Mouse (Mus musculus) brain, embryonic 14.5 days (tissue): Measurements from ENCODE around the gene Sntb2. TPM values are rescaled to one million over a fixed set of nuclear protein-coding genes. Genes with fewer than 3 reads are reported as not detected.
A peak's percentile ranks its signal among the peaks of the same experiment; 100 is the strongest.

Source experiments
- DNase-seq: peaks from one replicate; pipeline ENCODE4 v3.0.0-alpha.2; 2011; ENCODE audit warnings: low read depth
- CTCF ChIP-seq: fragments of 200-500 bp; IDR thresholded peaks from 2 replicates; pipeline ENCODE4 v1.5.1; 2012; ENCODE audit warnings: inconsistent platforms, mild to moderate bottlenecking, moderate library complexity, borderline replicate concordance; ENCODE audit not compliant: insufficient read depth, insufficient read length; ENCODE audit errors: extremely low read depth
- POLR2A ChIP-seq: fragments of 200-500 bp; IDR thresholded peaks from 2 replicates; pipeline ENCODE4 v1.6.1; 2012; ENCODE audit warnings: mild to moderate bottlenecking, inconsistent platforms, borderline replicate concordance; ENCODE audit not compliant: poor library complexity, insufficient read depth, insufficient read length, severe bottlenecking; ENCODE audit errors: extremely low read depth
- polyA plus RNA-seq: library from polyadenylated mRNA; depleted of rRNA; stranded (reverse); fragments of >200 nt; gene quantifications from 2 replicates; pipeline ENCODE4 v1.2.3, GENCODE M21; 2012; rRNA removed

The Sntb2 gene
- polyA plus RNA-seq, 1 experiment, result 5.7 TPM

DNA sequence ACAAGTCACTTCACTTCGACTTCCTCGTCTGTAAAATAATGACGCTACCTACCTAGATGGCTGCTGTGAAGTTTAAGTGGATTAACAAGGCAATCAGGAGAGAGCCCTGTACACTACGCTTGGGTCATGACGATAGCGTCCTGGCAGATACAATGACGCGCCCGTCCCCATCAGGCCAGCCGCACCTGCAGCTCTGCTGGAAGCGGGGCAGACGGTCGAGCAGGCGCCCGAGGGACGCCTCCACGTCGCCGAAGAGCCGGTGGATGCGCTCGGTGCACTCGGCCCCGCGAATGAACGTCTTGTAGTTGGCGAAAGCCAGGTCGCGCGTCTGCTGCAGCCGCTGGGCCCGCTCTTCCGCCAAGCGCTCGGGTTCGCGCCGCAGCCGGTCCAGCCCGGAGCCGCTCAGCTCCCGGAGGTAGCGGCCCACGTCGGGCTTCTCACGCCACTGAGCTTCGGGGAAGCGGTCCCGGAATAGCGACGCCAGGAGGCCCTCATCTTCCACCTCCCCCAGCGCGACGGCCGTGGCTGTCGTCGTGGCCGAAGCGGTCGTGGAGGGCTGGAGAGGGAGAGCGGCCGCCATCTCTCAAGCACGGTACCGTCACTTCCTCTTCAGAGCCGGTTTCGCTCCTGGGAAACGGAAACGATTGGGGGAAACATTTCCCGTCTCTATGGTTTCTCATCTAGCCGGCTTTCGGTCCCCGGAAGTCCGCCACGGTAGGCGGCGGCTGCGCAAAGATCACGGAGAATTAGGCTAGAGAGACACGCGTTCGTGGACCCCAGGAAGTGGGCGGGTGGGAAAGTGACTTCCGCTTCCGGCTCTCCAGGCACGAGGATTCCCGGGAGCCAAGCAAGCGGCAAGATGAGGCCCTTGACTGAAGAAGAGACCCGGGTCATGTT is 120.8 kb downstream of the Sntb2 start, which contains the start of the genes Cog8 and Nip7:
Cog8 (minus strand) TSS at position 614 of the 897 bp plus-strand sequence.
Nip7 (plus strand) TSS at position 802 of the 897 bp plus-strand sequence.
- peak; percentile 100 for DNase-seq
- no peak for TF ChIP-seq CTCF
- peak; percentile 55; the same call in 1 of the 2 replicates for TF ChIP-seq POLR2A

DNA sequence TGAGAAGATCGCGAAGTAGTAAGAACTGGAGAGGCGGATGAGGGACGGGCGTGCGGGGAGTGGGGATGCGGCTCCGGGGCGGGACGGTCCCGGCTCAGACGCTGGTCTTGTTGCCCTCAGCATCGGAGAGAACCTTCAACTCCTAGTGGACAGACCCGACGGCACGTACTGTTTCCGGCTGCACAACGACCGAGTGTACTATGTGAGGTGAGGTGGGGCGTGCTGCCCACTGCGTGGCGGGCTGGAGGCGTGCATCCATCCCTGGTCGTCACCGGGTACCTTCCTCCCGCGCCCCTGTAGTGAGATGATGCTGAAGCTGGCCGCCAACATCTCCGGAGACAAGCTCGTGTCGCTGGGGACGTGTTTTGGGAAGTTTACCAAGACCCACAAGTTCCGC is 121.4 kb downstream of the Sntb2 start:
- TF ChIP-seq POLR2A (no peak), CTCF (no peak)
- DNase-seq, result no peak

DNA sequence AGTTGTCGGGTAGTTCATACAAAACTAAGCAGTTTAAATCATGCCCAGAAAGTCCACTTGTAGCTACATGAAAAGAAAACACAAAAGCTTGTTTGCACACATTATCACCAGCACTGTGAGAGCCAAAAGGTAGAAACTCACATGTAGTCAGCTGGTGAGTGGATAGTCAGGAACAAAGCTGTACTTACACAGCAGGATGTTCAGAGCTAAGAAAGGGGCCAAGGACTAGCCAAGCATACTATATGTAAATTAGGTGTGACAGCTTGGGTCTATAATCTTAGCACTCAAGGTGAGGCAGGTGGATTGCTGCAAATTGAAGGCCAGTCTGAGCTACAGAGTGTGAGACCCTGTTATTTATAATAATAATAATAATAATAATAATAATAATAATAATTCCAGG is 127.1 kb downstream of the Sntb2 start:
- TF ChIP-seq CTCF (no peak), POLR2A (no peak)
- DNase-seq, result no peak

DNA sequence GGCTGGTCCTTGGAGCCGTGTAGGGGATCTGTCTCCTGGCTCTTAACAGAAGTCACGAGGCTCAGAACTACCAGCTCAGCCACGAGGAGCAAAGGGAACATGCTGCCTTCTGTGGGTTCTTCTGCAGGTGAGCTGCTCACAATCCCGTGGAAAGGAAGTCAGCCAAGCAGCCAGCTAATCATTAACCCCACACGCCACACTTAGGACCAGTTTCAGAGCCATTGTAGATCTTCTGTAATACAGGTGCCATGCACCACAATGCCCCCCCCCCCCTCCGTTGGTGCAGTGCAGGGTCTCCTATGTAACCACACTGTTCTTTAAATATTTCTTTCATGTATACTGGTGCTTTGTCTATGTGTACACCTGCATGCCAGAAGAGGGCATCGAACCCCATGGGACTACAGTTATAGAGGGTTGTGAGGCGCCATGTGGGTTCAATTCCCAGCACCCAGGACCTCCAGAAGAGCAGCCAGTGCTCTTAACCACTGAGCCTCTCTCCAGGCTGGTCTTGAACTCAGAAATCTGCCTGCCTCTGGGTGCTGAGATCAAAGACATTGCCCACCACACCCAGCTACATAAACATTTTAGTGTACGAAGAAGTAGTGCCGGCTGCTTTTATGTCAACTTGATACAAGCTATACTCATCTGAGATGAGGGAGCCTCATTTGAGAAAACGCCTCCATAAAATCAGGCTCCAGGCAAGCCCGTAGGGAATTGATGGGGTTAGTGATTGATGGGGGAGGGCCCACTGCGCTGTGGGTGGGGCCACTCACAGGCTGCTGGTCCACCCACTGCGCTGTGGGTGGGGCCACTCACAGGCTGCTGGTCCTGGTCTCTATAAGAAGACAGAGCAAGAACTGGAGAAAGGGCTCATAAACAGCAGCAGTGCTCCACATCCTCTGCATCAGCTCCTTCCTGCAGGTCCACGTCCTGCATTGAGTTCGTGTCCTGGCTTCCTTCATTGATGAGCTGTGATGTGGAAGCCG is 130.3 kb downstream of the Sntb2 start, which contains the start of gene Tmed6:
Tmed6 (minus strand) TSS at position 134 of the 986 bp plus-strand sequence.
- TF ChIP-seq POLR2A (no peak), CTCF (no peak)
- DNase-seq, result no peak

Other genes starting within 250 kb of the Sntb2 start
- gene Has3, start 65.5 kb upstream of the Sntb2 start, polyA plus RNA-seq, result 8.0 and 9.0 TPM in 2 replicates
- 32.4 and 40.2 TPM in 2 replicates for gene Utp4, start 42.1 kb upstream of the Sntb2 start, polyA plus RNA-seq
- gene Vps4a, start 95.5 kb downstream of the Sntb2 start, polyA plus RNA-seq, result 83.3 and 99.5 TPM in 2 replicates
- 26.9 and 27.6 TPM in 2 replicates for gene Pdf, start 112.9 kb downstream of the Sntb2 start, polyA plus RNA-seq
- 57.7 and 63.3 TPM in 2 replicates for gene Cog8, start 120.9 kb downstream of the Sntb2 start, polyA plus RNA-seq
- gene Nip7, start 121.1 kb downstream of the Sntb2 start, polyA plus RNA-seq, result 49.1 and 50.6 TPM in 2 replicates
- not detected in 2 replicates for gene Tmed6, start 129.9 kb downstream of the Sntb2 start, polyA plus RNA-seq
- 45.6 and 51.9 TPM in 2 replicates for gene Terf2, start 160.8 kb downstream of the Sntb2 start, polyA plus RNA-seq
- gene Cyb5b, start 214.9 kb downstream of the Sntb2 start, polyA plus RNA-seq, result 83.6 and 99.0 TPM in 2 replicates